Mouse (Mus musculus): Measurements from ENCODE around the gene Adamtsl4.
"Not testable (repeated sequence)": the region's sequence is repeated elsewhere in the genome, so short reads cannot be mapped to it uniquely, and the experiment has no call there.

The Adamtsl4 gene

DNA sequence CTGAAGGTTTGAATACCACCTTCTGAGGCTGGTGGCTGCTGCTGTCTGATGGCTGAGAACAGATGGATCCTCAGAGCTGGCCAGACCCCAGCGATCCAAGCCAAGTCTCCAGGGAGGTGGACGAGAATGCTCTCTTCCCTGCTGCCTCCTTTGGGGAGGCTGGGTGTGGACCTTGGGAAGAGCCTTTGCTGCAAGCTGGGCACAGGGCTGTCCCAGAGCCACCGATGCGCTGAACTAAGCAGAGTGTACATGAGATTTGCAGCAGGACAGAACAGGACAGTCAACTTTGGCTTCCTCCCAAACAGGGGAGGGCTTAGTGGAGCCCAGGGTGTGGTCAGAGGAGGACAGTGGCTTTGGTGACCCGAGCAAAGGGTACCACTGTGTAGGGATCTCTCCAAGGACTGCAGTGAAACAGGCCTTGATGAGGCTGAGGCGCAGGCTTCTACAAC, 12.5 kb upstream of the Adamtsl4 start:
- no peak for DNase-seq (ENCODE audit: low read depth, low spot score)

DNA sequence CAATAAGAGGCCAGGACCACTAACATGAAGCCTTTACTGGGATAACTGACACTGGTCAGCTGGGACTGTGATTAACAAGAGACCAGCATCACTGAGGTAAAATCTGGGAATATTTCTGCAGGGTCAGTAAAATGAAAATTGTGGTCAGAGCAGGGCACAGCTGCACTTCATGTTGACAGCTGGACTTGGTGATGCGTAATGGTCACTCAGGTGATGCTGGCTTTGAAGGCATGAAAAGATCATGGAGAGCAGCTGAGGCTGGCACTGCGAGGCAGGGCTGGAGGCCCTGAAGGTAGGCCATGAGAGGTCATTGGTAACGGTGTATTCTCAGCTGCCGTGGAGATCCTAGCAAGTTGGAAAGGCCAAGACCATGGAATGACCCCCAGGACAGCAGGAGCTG, 10.6 kb upstream of the Adamtsl4 start:
- DNase-seq (ENCODE audit: low read depth, low spot score) = no peak

DNA sequence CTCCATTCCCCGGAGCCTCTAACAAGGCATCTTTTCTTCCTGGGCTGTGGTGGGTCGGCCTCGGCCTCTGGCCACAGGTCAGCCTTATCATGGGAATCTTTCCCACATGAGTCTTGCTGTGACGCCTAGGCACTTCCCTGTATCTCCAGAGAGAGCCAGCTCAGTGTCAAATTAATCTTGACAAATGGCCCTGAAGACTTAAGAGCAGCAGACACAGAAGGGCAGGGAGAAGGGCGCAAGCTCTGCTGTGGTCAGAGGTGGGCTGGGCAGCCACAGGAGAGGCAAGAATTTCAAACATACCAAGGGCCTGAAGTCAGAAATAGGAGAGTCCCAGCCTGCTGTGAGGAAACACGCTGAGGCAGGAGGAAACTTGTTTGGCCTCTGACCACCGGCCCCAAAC, 8.6 kb upstream of the Adamtsl4 start:
- DNase-seq (ENCODE audit: low read depth, low spot score) = no peak

DNA sequence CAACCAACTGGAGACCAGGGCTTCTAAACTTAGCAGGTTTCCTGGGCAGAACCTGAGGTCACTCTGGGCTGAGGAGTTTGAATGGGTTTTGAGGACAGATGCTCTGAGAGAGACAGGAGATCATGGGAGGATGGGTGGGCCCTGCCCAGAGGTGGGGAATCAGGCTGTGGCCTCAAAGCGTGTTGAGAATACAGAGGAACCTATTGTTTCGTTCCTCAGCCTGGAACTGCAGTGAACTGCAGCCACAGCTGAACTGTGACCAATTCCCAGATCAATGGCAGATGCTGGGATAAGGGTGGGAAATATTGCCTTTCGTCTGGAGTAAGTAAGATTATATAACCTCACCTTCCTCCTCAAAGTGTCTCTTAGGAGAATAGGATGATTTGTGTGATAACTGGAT, 8.1 kb upstream of the Adamtsl4 start:
- DNase-seq (ENCODE audit: low read depth, low spot score) = no peak

DNA sequence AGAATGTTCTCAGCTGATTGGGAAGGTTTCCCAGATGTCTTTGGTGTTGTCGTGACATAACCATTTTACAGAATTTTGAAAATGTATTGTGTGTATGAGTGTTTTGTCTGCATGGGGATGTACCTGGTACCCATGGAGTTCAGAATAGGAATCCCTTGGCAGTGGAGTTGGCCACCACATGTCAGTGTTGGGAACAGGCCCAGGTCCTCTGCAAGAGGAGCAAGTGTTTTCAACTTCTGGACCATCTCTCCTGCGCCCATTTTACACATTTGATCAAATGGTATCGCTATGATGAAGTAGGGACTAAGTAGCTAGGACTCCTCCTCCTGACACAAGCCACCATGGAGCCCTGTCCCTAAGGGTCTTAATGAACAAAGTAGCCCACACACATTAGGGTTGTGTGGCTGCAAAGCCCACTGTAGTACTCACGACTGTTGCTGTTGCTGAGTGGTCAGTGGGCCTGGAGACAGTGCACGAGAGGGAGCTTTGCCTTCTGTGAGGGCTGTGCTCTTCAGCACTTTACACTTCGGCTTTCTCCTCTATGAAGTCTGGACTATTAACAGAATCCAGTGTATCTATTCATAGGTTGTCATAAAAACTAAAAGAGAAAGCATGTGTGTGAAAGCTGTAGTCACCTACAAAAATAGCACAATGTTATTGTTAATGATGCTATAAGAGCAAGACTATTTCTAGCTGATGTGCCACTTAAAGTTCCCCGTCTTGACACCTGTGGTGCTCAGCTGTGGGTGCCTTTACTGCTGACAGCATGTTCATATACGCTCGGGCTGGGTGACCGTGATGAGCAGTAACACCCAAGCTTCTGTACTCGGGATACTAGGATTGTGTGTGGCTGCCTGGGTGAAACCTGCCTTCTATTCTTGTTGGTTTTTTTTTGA, 7.3 kb upstream of the Adamtsl4 start:
- no peak for DNase-seq (ENCODE audit: low read depth, low spot score)

DNA sequence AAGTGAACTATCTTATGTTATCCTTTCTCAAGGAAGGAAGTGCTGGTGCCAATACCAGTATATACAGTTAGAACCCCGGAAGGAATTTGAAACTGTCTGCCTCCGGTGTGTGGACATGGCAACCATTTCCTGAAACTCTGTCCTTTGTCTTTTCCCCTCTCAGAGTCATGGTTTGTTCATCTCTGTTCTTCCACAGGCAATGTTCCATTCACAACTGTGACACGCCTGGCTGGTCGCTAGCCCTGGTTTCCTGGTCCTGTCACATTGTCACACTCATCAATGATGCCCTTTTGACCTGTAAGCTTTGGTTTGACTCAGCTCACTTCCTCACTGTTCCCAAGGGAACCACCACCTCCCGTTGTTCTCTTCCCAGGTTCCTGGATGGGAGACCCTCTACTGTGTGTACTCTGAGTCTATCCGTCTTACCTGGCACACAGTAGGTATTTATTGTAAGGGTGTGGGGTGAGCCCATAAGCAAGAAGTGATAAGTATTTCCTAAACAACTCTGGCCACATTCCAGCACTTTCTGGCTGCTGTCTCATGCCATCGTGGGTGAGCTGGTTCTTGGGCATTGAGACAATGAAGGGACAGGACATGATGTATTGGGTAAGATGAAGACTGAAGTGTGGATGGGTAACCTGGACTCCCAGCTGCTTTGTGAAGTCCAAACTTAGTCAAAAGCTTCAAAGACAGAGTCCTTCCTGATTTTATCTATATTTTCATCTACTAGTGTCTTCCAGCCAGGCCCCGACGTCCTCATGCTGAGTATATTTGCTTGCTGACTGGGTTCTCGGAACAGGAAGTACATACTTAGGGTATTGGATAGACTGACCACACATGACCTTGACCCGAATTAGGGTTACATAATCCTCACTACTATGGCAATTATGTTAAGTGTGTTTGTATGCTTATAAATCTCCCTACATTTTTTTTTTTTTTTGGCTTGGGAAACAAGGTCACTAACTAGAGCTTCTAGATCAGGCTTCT, 6.4 kb upstream of the Adamtsl4 start:
- DNase-seq (ENCODE audit: low read depth, low spot score) = no peak

DNA sequence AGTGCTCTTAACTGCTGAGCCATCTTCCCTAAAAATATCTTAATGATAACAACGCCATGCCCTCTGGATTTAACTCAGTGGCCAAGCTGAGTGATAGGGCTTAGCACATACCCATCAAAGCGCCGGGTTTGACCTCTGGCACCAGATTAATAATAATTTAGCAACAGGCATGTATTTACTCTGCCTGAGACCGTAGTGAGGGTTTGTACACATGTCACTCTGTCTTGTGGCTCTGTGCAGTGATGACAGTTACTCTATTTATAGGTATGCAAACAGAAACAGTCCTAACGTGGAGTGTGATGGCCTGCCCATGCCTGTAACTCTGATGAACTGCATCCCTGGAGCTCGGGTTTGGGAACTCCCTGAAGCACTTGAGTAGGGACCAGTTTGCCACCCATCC, 5.0 kb upstream of the Adamtsl4 start:
- no peak for DNase-seq (ENCODE audit: low read depth, low spot score)

DNA sequence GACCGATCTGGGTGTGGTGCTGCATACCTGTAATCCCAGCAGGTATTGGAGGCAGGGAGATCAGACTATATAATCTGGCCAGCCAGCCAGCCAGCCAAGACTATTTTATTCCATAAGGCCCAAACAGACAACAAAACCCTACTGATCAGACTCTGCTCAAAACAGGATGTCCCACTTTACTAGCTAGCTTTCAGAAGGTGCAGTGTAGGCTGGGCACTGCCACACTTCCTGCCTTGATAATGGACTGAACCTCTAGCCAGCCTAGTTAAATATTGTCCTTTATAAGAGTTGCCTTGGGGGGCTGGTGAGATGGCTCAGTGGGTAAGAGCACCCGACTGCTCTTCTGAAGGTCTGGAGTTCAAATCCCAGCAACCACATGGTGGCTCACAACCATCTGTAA, 2.8 kb upstream of the Adamtsl4 start:
- not testable (repeated sequence) for DNase-seq (ENCODE audit: low read depth, low spot score)

DNA sequence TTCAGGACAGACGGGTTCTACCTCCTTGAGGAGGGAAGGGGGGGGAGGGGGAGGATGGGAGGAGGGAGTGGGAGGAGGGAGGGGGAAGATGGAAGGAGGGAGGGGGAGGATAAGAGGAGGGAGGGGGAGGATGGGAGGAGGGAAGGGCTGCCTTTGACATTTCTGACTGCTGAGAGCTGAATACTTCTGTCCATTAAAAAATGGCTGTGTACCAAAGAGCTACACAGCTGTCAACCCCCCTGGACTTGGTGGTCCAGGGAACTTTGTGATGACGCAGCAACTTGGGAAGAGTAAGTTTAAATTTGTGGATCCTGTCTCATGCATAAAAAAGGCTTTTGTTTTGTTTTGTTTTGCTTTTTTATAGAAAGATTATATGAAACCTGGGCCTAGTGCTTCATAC, 2.2 kb upstream of the Adamtsl4 start:
- no peak for DNase-seq (ENCODE audit: low read depth, low spot score)

DNA sequence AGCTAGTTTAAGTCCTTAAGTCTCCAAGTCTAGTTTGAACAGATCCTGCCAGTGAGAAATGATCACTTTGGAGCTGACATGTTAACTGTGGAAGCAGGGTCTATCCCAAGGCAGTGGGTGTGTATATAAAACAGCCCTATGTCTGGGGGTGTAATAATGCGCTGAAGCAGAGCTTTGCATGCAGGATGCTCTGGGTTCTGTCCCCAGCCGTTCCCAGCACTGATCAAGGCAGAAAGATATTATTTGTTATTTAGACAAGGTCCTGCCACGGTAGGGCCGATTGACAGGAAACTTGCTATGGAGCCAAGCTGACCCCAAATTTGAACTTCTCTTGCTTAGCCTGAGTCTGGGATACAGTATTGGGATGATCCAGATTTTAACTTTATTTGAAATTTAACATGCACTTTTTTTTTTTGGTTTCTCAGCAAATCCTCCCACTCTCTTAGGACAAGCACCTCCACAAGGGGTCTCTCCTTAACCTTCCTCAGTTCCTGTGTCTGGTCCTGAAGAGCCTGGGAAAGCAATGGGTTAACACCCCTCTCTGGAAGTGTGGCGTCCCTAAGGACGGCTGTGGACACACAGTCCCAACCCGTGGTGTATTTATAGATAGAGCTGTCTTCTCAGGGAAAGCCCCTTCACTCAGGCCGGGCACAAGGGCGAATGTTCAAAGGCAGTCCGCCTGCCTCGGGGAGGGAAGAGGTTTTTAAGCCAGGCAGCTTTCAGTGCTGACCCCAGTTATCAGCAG, 1.6 kb upstream of the Adamtsl4 start:
- DNase-seq (ENCODE audit: low read depth, low spot score) = no peak

DNA sequence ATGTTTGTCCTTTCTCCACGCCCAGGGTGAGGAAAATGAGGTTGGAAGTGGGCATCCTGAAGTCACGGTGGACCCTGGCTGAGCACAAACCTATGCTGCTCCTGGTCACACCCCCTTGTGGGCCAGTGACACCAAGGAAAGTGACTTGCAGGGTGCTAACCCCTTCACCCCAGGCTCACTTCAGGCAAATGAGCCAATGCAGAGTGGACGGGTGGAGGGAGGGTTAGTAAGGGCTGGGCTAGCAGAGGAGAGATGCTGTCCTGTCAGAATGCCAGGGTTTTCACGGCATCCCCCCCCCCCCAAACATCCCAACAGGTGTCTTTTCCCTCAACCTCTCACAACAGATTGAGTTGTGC, 571 bp downstream of the Adamtsl4 start:
- DNase-seq (ENCODE audit: low read depth, low spot score) = no peak

DNA sequence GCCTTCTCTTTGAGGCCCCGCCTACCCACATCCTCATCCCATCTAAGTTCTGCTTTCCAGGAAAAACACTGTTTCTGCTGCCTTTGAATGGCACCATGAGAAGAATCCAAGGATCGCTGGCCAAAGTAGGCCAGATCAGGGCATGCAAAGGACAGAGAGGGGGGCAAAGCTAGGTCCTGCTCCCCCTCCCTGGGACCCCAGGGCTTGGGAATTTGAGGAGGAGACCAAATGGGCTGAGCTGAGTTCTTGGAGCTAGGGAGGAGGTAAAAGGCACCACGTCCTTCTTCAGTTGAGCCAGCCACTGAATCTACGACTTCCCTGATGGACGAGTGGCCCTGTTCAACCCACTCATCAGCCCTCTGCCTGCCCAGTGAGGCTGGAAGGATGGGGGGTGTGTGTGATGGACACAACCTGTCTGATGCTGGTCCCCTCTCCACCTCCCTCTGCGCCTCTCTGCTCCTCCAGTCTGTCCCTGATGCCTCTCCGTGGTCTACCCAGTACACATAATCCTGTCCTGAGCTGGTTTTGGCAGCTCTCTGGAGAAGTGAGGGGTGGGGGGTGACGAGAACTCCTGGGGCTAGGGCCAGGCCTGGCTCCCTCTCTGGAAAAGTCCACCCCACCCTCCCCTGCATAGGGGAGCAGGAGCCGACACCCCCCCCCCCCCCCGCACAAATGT, 1.1 kb downstream of the Adamtsl4 start:
- no peak for DNase-seq (ENCODE audit: low read depth, low spot score)

DNA sequence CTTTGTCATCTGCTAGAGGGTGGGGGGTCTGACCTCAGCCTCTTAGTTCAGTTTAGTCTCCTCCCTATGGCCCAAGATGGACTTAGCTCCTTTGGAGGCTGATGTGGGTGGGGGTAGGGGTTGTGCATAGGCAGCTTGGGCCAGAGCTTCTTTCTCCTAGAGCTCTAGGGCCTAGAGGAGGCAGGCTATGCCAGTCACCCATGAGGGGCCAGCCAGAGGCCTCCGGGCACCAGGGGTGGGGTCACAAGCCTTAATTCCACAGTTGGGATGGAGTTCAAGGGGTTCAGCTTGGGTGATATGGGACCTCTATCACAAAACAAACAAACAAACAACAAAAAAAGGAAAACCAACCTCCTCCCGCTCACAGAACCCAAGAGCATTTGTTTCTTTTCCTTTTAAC, 2.0 kb downstream of the Adamtsl4 start:
- DNase-seq (ENCODE audit: low read depth, low spot score) = no peak

DNA sequence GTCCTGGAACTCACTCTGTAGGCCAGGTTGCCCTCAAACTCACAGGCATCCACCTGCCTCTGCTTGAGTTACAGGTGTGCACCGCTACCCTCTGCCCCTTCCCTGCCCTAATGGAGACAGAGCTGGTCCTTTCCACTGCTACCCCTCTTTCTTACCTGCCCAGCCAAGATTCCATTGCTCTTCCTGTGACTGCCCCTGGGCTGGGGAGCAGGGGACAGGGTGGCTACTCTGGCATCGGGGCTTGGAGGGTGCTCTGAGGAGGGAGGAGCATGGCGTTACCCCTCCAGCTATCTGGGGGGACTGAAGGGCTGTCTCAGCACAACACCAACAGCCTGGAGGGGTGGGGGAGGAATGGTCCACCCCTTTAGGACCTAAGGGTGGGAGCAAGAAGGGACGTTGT, 2.4 kb downstream of the Adamtsl4 start:
- no peak for DNase-seq (ENCODE audit: low read depth, low spot score)

DNA sequence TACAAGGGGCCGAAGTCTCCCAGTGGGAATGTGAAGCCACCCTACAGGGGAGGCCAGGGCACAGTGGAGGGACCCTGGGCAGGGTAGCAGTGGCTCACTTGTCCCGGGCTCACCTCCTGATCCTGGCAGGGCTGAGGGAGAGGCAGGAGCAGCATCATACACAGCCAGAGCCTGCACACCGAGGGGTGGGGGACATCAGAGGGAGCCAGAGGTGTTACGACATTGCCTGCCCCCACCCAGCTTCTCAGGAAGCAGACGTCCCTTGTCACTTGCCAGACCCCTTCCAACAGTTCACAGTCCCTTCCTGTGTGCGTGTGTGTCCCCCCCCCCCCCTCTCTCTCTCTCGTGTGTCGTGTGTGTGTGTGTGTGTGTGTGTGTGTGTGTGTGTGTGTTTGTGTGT, 2.9 kb downstream of the Adamtsl4 start:
- no peak for DNase-seq (ENCODE audit: low read depth, low spot score)

DNA sequence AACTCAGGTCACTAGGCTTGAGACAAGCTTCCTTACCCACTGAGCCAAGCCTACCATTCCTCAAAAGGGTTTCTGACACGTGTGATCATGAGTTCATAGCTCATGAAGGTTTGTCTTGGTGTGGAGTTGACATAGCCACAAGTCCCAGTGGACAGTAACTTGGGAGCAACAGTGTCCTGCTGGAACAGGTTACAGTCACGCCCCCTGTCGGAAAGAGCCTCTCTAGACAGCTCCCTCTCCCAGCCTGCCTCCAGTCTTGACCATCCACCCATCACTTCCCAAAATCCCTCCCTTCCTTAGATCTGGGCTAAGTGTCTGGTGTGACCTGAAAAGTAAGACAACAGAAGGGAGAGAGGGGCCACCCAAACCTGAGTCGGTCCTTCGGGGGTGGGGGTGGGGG, 4.8 kb downstream of the Adamtsl4 start:
- no peak for DNase-seq (ENCODE audit: low read depth, low spot score)

DNA sequence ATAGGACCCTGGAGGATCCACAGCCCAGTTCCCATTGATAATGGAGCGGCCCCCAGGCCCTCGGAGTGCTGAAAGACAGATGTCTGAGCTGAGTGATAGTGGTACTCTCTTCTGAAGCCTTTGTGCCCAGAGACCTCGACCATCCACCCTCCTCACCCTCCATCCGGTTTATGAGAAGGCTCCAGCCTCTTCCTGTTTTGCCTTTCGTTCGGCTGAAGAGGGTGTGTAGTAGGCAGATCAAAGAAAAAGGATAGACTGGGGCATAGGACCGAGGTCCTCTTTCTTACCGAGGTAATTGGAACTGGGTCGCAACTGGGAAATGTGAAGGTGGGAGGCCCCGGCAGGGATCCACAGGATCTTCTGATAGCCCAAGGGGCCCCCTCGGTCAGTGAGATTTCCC, 6.4 kb downstream of the Adamtsl4 start:
- DNase-seq (ENCODE audit: low read depth, low spot score) = no peak

DNA sequence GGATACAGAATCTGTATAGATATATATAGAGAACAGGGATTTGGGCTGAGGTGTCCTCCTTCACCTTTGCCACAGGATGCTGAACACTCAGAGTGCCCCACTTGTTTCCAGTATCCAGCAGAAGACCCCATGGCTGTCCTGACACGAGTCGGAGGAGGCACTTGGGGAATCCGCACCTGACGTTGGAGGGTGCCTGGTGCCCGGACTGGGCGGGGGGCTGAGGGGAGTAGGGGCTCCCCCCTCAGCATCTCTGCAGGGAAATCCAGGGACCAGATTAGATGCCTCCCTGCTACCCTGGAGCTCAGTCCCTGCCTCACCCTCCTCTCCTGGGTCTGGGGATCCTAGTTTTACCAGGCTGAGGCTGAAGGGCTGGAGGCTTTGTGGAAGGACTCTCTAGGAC, 7.0 kb downstream of the Adamtsl4 start:
- DNase-seq (ENCODE audit: low read depth, low spot score) = no peak

DNA sequence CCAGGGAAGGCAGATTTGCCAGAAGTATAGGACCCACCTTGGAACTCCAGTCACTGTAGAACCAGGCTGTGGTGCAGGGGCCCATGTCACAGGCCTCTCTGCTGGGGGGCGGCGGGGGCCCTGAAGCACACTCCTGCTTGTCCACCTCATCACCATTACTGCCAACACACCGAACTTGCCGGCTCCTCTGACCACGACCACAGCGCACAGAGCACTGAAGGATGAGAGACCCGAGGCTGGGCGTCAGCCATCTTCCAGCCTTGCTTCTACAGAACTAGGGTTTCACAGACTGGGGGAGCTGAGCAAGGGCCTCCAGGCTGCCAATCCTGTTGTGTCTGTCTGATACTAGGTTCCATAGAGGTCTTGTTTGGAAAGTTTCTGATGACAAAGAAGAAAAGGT, 8.2 kb downstream of the Adamtsl4 start:
- no peak for DNase-seq (ENCODE audit: low read depth, low spot score)

DNA sequence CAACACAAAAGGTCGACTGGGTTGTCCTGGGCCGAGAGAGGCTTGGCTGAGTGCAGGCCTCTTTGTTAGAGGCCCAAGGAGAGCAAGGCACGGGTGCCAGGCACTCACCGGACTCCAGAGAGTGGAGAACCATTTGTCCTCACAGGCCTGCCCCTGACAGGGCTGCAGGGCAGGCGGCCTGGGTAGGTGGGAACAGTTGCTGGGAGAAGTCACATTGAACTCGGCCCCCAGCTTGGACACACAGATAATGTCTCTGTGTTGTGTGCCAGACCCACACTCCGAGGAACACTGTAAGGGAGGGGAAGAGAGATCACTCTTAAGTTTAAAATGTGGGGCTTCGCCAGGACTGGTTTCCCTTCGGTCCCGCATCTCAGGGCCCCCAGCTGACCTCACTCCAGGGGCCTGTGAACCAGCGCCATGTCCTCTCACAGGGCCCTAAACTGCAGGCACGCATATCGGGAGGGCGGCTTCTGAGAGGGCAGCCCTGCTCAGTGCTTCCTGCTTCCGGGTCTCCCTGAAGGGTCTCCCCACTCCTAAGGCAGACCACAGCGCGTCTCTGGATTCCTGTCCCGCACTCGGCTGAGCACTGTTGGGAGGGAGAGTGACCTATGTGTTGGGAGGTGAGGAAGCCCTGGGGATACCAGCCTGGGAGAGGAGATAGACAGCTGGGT, 10.2 kb downstream of the Adamtsl4 start:
- DNase-seq (ENCODE audit: low read depth, low spot score) = no peak
